Mouse (Mus musculus) kidney, postnatal 4 days (tissue): ENCODE measurements around the gene Lin52.
A peak's percentile ranks its signal among the peaks of the same experiment; 100 is the strongest.

Source experiments
- DNase-seq, 2 experiments: peaks; one replicate each; pipeline ENCODE4 v3.0.0; 2021; ENCODE audit warnings: mixed read lengths in 2 of 2

The Lin52 gene

DNA sequence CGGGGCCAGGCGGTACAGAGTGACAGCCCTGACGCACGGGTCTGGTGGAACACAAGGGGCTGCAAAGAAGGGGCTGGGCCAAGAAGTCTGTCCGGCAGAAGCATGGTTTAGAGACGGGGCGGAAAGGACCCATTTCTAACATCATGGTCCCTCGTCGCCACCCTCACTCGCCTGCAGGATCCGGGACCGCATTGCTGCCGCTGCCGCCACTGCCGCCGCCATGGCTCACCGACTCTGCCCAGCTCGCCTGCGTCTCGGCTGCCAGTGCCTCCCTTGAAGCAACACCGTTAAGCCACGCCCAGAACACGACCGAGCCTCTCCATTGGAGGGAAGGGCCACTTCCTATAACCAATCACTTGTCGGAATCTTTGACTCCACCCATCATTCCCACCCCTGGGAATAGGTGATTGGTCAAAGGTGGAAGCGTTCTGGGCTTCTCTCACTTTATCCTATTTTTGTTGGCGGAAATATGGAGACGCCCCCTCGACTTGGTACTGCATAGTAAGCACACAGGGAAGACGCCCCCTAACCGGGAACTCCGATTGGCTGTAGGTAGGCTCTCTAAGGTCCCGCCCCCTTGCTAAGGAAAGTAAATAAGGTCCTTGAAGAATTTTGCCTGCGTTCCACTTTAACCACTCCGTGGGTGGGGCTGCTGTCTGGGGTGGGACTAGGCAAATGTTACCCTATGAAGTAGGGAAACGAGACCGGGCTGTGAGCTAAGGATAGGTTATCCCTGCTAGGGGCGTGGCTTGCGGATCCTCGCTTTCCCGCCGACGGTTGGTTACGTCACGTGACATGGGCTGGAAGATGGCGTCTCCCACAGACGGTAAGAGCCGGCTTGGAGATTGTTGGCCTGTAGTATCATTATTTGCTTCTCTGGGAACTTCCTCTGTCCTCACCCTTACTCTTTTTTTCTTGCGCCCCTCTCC lies at the start of gene Lin52, which contains the start of gene Aldh6a1:
Gene Lin52, plus strand, starts transcription at position 705 of the 929 bp plus-strand sequence.
Gene Aldh6a1, minus strand, starts transcription at position 287 of the 929 bp plus-strand sequence.
- peak; percentile 96 to 98 for DNase-seq

DNA sequence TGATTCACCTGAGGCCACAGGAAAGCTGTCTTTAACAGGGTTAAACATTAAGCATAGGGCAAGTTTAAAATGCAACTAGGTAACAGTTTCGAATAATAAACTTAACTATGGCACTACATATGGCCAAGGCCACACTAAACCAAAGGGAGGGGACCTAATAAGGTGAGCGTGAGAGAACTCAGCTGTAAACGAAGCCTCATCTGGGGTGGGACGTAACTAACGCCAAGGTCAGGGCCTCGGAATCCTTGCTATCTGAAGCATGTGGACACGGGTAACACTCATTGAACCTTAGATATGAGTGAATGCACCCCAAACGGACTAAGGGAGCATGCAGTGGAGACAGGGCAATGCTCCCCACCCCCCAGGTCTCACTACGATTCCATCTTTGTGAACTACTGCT lies 48.3 kb upstream of the Lin52 start:
- no peak for DNase-seq

DNA sequence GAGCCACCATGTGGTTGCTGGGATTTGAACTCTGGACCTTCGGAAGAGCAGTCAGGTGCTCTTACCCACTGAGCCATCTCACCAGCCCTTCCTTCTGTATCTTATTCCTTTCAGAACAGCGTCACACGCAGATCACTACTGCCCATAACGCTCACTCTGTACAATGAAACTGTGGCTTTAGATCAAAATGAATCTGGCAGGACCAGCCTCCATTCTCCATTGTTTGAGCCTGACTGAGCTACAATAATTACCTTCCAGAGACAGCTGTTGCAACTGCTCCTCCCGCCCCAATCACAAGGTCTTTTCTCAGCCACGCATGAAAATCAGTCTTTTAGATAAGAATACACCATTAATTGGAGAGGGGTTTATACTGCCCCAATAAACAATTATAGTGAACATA lies 46.7 kb upstream of the Lin52 start:
- DNase-seq: no peak

DNA sequence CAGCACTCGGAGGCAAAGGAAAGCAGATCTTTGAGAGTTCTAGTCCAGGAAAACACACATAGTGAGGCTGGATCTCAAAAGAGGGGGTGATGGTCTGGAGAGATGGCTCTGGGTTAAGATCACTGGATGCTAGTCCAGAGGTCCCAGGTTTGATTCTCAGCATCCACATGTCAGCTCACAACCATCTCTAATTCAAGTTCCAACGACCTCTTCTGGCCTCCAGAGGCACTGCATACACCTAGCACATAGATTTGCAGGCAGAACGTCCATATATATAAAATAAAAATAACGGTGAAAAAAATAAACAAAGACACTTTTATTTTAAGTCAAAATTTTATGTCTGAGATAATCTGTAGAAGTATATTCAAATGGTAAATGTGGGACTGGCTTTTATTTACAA lies 44.0 kb upstream of the Lin52 start:
- no peak for DNase-seq

DNA sequence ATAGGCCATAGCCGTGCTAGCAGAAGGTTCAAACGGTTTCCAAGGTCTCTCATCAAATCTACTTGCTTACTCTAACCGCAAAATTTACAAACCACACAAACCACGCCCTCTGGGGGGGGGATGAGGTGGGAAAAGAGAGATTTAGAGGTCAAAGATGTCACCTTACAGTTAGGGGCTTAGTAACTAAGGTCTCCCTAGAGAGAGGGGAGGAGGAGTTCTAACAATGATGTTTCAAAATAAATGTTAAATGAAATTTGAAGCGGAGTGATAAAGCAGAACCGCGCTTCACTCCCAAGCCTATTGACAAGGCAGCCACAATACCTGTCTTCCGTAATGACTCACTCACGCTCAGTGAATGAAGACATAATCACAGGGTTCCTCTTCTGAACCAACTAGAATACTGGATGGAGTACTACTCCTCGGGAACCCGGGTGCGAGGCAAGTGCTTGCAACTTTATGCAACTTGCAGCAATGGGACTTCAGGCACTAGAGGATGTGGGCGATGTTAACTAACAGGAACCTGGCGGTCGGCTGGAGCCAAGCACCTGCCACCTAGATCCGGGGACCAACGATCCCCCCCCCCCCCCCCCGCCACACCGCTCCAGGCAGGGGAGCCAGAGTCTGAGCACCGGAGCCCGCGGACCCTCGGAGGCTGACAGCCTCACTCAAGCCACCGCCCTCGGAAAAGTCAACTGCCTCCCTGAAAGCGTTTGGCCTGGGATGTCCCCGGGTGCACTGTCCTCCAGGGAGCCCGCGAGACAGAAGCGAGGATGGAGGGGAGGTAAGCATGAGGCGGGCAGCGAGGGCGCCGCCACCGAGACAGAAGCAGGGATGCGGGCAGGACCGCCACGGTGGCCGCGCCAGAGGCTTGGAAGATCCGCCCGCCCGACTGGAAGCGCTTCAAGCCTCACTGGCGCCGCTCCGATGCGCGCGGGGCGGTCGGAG lies 43.1 kb upstream of the Lin52 start:
- DNase-seq: peak; percentile 18 to 23

DNA sequence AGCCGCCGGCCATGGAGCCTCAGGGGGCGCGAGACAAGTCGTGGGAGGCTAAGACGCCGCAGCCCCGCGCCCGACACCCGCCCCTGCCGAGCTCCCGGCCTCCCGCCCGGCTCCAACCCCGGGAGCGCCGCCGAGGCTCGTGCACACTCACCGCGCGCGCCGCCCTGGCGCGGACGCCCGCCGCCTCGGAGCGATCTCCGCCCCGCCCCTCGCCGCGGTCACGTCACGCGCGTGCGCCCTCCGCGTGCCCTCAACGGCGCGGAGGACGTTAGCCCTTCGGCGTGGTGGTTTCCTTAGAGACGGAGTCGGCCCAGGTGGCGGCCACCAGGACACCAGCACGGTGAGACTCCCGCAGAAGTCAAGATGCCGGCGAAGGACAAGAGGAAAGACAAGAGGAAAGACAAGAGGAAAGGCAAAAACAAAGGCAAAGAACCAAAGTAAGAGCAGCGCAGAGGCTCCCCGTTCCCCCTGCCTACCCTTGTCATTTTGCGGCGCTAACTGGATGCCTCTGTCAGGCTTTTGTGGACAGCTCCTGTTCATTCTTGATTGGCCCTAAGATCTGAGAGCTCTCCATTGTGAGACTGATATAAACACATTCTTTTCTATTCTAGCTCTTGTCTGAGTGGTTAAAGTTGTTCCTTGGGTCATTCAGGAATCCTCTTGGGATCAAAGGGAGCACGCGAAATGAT lies 42.3 kb upstream of the Lin52 start, which contains the start of the genes Entpd5 and Bbof1:
Gene Entpd5, minus strand, starts transcription at position 211 of the 689 bp plus-strand sequence.
Gene Bbof1, plus strand, starts transcription at position 253 of the 689 bp plus-strand sequence.
- DNase-seq: peak; percentile 93 to 95

DNA sequence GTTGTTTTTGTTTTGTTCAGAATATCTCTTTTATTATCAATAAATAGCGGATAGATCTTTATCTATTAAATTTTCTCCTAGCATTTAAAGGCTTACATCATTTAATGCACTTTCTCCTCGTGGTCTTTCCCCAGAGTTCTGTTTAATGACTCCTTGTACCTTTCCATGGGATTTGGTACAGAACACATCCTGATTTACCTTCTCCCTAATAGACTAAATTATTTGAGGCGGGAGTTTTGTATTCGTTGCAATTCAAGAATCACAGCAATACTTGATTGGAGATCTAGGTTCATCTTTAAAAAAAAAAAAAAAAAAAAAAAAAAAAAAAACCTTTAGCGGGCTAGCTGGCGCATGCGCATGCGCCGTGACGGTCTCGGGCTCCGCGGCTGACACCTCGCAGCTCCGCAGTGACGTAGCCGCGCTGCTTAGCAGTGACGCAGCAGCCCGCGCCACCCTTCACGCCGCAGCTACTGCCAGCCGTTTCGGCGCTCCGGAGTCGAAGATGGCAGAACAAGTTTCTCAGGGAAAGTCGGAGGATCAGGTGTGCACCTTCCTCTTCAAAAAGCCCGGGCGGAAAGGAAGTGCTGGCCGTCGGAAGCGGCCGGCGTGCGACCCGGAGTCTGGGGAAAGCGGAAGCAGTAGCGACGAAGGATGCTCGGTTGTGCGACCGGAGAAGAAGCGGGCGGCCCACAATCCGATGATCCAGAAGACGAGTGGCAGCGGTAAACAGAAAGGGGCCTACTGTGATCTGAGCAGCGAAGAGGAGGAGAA lies 34.2 kb upstream of the Lin52 start, which contains the start of gene Rnf113a2:
Gene Rnf113a2, plus strand, starts transcription at position 363 of the 771 bp plus-strand sequence.
- DNase-seq: peak; percentile 89 to 93

DNA sequence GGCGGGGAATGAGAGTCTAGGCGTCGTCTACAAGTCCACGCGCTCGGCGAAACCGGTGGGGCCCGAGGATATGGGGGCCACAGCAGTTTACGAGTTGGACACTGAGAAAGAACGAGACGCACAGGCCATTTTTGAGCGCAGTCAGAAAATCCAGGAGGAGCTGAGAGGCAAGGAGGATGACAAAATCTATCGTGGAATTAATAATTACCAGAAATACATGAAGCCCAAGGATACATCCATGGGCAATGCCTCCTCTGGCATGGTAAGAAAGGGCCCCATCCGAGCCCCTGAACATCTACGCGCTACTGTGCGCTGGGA lies 33.7 kb upstream of the Lin52 start:
- DNase-seq: no peak

DNA sequence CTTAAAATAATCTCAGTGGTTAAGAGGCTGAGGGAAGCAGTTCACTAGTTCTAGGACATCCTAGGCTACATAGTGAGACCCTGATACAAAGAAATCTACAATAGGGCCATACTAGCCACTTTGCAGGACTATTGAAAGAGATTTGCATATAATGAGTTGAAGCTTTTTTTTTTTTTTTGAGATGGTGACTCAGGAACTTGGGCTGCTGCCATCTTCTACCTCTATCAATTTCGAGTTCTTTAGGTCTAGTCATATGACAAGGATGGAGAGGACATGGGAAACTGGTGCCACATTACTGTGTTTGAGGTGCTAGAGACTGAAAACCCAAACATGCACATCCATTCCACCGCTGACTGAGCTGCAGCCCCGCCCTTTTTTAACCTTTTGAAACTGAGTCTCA lies 27.2 kb upstream of the Lin52 start:
- no peak for DNase-seq

DNA sequence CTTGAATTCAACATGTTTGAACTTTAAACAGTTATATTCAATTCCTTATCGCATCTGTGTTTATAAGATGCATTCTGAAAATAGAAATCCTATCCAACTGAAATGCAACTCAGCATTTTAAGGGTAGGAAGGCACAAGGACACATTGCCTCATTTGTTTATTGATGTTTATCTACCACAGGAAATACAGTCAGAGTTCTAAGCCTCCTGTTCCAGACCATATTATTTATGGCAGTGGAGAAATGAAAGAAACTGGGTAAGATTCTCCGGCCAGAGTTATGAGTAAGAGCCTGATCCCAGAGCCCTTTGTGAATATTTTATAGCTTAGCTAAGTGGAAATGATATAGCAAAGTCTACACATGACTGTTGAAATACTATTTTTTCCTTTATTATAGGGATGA lies 21.4 kb upstream of the Lin52 start:
- DNase-seq: no peak

DNA sequence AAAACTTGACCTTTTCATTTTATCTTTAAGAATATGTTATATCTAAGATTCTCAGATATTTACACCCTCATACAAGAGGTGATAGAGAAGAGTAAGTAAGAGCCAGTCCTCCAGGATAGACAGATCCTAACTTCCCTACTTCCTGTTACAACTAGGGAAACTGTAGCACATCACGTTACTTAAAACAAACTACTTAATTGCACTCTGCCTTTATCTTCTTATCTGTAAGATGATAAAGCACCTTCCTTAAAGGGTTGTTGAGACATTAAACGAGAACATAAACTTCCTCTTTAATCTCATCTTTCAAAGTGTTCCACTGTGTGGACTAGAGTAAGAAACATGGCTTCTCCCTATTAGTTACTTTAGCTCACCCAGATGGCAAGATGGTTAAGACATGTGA lies 12.5 kb upstream of the Lin52 start:
- DNase-seq: no peak

DNA sequence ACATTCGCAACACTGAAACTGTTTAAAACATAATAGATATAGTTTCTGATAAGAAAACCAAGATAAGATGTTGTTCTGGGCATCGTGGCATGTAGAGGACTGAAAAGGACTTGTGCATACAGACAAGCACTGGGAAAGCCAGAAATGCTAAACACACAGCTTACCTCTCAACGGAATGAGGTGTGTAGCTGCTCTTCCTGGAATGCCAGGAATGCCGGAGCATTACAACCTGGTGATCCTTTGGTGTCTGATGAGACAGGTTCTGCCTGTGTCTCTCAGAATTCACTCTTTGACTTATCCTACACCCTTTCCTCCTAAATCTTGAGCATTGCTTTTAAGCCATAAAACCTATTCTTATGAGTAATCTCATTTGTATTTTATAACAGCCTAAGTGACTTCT lies 8.7 kb upstream of the Lin52 start:
- DNase-seq: no peak

DNA sequence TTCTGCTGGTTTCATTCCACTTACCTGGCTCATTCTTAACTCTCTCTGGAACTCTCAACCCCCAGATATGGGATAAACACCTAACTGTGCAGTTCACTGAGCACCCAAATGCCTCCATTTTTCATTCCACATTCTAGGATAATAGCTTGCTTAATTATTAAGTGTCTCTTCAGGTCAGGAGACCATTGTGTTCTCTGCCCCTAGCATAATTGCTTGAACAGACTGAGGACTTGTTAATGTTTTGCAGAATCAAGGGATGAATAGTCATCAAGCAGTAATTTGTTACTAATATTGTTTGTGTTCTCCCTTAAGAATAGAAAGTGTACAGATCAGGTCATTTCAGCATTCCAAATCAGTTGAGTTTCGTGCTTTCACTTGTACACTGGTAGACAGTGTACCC lies 3.8 kb upstream of the Lin52 start:
- no peak for DNase-seq

DNA sequence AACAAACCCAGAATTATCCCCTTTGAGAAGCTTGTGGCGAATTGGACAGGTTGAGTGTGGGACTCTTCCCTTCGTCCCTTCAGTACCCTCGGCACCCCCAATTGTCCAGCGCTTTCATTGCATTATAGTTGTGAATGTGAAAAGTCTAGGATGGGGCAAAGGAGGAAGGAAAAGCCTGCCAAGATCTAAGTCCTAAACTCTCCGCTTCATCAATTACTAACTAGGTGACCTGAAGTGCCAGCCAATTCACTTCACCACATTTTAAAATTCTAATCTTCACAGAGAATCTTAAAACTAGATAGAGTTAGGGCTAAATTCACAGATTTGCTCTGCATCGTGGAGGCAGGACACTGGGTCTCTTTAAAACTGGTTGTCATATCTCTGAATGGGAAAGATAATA lies 3.0 kb upstream of the Lin52 start:
- no peak for DNase-seq

DNA sequence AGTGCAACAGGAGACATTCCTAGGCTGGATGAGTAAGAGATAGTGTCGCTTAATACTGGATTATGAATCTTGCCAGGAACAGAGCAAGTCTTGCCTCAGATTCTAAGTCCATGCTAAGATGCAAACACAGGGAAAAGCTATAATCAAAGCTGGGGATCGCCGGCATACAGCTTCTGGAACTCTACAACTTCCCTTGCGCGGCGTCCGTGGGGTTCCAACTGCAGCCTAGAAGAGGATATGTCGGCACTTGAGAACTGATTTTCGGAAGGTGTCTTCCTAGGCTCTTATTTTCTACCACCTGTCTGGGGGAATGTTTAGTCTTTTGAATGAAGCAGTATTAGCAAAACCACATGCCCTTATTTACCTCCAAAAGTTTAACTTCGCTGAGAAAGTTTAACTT lies 1.3 kb upstream of the Lin52 start:
- DNase-seq: peak in 1 of 2 experiments; percentile 7

DNA sequence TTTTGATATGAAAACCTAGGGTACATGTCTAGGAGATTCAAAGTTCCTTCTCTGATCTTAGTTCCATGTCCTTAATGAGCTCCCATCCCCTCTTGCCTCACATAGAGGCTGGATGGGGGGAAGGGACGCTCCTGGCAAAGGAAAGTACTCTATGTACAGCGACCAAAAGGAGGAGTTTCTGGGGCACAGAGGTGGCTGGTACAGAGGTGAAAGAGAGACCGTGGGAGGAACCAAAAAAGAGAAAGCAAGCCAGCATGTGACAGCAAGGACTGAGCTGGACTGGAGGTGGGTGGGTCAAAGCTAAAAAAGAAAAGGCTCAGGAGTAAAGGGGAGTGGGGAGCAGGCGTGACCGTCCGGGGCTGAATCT lies 888 bp upstream of the Lin52 start:
- DNase-seq: peak in 1 of 2 experiments; percentile 44

DNA sequence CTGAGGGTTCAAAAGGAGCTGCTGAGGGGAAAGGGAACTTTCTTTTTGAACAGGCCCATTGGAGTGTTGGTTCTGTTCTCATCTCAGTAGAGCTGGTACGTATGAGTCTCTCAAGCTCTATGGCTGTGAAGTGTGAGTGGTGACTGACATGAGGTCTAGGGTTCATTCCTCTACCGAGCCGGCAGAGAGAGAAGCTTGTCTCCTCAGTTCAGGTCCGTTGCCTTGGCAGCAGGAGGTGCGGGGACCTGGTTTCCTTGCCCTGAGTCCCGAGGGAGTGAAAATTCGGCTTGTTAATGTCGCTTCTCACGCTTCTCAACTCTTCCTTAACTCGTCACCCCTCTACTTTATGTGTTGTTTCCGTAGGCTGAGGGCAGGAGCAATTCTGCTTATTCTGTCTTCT lies 579 bp downstream of the Lin52 start:
- no peak for DNase-seq

DNA sequence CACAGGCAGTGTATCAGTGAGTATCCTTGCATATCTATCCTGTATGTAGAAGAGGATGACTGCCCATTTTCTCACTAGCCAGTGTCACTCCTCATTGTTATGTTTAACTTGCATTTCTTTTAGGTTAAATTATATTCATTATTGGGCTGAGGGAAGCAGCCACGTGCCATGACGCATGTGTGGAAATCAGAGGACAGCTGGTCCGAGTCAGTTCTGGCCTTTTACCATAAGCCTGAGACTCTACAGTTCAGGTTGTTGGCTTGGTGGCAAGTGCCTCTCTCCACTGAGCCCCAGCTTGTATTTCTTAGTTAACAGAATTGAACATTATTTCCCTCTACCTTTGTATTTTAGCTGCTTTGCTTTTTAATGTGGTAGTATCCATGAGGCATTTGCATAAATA lies 5.7 kb downstream of the Lin52 start:
- DNase-seq: no peak

DNA sequence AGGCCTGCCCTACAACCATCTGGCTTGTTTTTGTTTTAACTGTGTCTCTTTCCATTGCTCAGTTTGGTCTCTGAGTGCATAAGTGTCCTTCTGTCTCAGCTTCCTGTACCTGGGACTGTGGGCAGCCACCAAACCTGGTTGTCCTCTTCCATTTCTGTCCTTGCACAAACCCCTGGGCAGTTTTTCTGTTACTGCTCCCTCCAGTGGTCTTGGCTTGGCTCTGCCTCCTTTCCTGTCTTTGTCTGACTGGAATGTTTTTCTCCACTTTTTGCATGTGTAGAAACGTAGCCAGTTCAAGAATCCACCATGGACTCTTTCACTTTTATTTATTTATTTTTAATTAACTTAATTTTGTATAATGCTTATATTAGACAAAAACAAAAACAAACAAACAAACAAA lies 8.6 kb downstream of the Lin52 start:
- peak in 1 of 2 experiments; percentile 22 for DNase-seq

DNA sequence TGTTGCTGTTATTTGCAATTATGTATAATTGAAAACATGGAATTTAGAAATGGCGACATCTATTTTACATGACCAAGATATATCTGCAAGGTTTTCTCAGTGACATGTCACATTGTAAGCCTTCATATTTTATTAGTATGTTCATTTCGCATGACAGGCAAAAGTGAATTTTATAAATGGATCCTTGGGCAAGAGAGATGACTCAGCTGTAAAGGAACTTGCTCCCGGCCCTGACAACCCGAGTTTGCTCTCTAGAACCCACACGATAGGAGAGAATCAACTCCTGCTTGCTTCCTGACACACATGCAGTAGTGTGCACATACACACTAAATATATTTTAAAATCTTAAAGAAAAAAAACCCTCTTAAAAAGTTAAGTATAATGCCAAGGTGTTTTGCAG lies 10.2 kb downstream of the Lin52 start:
- DNase-seq: no peak

DNA sequence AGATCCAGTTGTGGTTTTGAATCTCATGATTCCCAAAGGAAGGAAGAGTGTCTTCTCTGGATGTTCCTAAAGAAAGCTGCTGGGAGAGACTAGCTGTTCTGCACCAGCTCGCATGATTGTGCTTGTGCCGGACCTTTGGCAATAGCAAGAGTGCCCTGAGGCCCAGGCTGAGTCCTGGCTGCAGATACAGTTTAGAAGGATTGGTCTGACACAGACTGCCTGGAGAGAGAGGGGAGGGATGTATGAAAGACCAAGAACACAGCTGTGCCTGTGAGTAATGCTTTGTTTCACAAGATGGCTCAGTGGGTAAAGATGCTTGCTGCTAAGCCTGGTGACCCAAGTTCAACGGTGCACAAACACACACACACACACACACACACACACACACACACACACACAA lies 11.6 kb downstream of the Lin52 start:
- DNase-seq: no peak

DNA sequence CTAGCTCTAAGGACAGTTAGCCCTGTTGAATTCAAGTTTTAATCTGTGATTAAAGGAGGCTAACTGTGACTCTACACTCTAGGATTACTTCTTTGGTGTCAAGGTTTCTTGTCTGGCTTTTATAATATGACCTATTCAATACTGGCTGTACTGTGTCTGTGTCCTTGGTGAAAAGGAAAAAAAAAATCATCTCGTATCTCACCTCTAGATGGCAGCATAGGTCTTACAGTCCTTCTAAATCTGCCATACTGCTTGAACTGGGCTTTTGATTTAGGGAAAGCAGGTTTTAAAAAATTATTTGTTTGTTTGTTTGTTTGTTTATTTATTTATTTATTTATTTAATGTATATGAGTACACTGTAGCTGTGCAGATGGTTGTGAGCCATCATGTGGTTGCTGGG lies 17.5 kb downstream of the Lin52 start:
- DNase-seq: no peak
